Mouse (Mus musculus): ENCODE results near the gene Cks2. TPM values are rescaled to one million over a fixed set of nuclear protein-coding genes. Genes with fewer than 3 reads are reported as not detected.

The Cks2 gene
- polyA plus RNA-seq, 1 experiment from 2014 or later, result 330 TPM

GRCm38 (mm10) chr13:51611500-51611899, 33.5 kb upstream of the Cks2 start:
- Histone ChIP-seq H3K4me2 (ENCODE audit: low read depth, low read length) (no peak overlapping the region), H3K4me1 (ENCODE audit: control insufficient read depth, low read depth, low read length) (no peaks in the 10 kb centered on the region), H3K9ac (ENCODE audit: low read depth, low read length) (no peak overlapping the region), H3K4me3 (ENCODE audit: low read depth, low read length) (no peak overlapping the region), H3K9me3 (replicated peaks; ENCODE audit: control insufficient read depth, low read length) (no peaks in the 10 kb centered on the region), H3K36me3 (ENCODE audit: control insufficient read depth, insufficient read depth) (no peaks in the 10 kb centered on the region), H3K27ac (ENCODE audit: low read length) (no peak overlapping the region), H3K27me3 (ENCODE audit: control insufficient read depth, insufficient read depth, low read depth, low read length) (no peaks in the 10 kb centered on the region)
- WGBS (ENCODE audit: insufficient replicate concordance), result 56% methylated on average over 5 of the region's 5 CpGs
- ATAC-seq (ENCODE audit: low read depth), result no peak

- WGBS (ENCODE audit: insufficient replicate concordance), result 37% methylated on average over 10 of the region's 10 CpGs
- Histone ChIP-seq H3K36me3 (ENCODE audit: control insufficient read depth, insufficient read depth) (no peaks in the 10 kb centered on the region), H3K9me3 (replicated peaks; ENCODE audit: control insufficient read depth, low read length) (no peaks in the 10 kb centered on the region), H3K27me3 (ENCODE audit: control insufficient read depth, insufficient read depth, low read depth, low read length) (no peaks in the 10 kb centered on the region), H3K4me3 (ENCODE audit: low read depth, low read length) (no peak overlapping the region), H3K9ac (ENCODE audit: low read depth, low read length) (no peak overlapping the region), H3K27ac (ENCODE audit: low read length) (no peak overlapping the region), H3K4me1 (ENCODE audit: control insufficient read depth, low read depth, low read length) (no peaks in the 10 kb centered on the region), H3K4me2 (ENCODE audit: low read depth, low read length) (no peak overlapping the region)
- no peak for ATAC-seq (ENCODE audit: low read depth)
Observed at GRCm38 (mm10) chr13:51615815-51616214, 29.2 kb upstream of the Cks2 start.

GRCm38 (mm10) chr13:51616417-51617044, 28.5 kb upstream of the Cks2 start:
- H3K4me3 ChIP-seq (ENCODE audit: low read depth, low read length), result no peak overlapping the region
- H3K9ac ChIP-seq (ENCODE audit: low read depth, low read length), result no peak overlapping the region
- no peak overlapping the region for H3K4me2 ChIP-seq (ENCODE audit: low read depth, low read length)
- no peak for ATAC-seq (ENCODE audit: low read depth)
- H3K36me3 ChIP-seq (ENCODE audit: control insufficient read depth, insufficient read depth), result no peaks in the 10 kb centered on the region
- H3K4me1 ChIP-seq (ENCODE audit: control insufficient read depth, low read depth, low read length), result no peaks in the 10 kb centered on the region
- 20% methylated on average over 12 of the region's 12 CpGs for WGBS (ENCODE audit: insufficient replicate concordance)
- no peak overlapping the region for H3K27ac ChIP-seq (ENCODE audit: low read length)
- no peaks in the 10 kb centered on the region for H3K27me3 ChIP-seq (ENCODE audit: control insufficient read depth, insufficient read depth, low read depth, low read length)
- no peaks in the 10 kb centered on the region for H3K9me3 ChIP-seq (replicated peaks; ENCODE audit: control insufficient read depth, low read length)

DNA sequence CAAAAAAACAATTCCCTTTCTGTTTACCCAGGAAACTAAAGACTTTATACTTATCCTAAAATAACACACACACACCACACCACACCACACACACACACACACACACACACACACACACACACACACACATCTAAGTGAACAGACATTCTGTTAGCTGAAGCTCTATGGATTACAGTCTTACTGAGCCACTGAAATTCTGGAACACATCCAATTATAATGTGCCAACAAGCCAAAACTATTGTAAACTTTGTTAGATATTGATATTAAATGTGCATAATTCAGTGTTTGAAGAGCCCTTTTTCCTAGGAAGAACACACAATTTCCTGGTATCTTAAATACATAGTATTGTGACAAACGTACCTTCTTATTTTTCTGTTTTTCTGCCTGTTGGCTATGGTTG, 27.7 kb upstream of the Cks2 start:
- Histone ChIP-seq H3K4me1 (ENCODE audit: control insufficient read depth, low read depth, low read length) (no peaks in the 10 kb centered on the region), H3K36me3 (ENCODE audit: control insufficient read depth, insufficient read depth) (no peaks in the 10 kb centered on the region), H3K4me2 (ENCODE audit: low read depth, low read length) (no peak overlapping the region), H3K9ac (ENCODE audit: low read depth, low read length) (no peak overlapping the region), H3K4me3 (ENCODE audit: low read depth, low read length) (no peak overlapping the region), H3K27me3 (ENCODE audit: control insufficient read depth, insufficient read depth, low read depth, low read length) (no peaks in the 10 kb centered on the region), H3K27ac (ENCODE audit: low read length) (no peak overlapping the region), H3K9me3 (replicated peaks; ENCODE audit: control insufficient read depth, low read length) (no peaks in the 10 kb centered on the region)
- WGBS (ENCODE audit: insufficient replicate concordance), result 40% methylated on average over 1 of the region's 1 CpGs
- no peak for ATAC-seq (ENCODE audit: low read depth)

GRCm38 (mm10) chr13:51617861-51618260, 27.2 kb upstream of the Cks2 start:
- Histone ChIP-seq H3K4me2 (ENCODE audit: low read depth, low read length) (no peak overlapping the region), H3K36me3 (ENCODE audit: control insufficient read depth, insufficient read depth) (no peaks in the 10 kb centered on the region), H3K4me3 (ENCODE audit: low read depth, low read length) (no peak overlapping the region), H3K27me3 (ENCODE audit: control insufficient read depth, insufficient read depth, low read depth, low read length) (no peaks in the 10 kb centered on the region), H3K9ac (ENCODE audit: low read depth, low read length) (no peak overlapping the region), H3K9me3 (replicated peaks; ENCODE audit: control insufficient read depth, low read length) (no peaks in the 10 kb centered on the region), H3K27ac (ENCODE audit: low read length) (no peak overlapping the region), H3K4me1 (ENCODE audit: control insufficient read depth, low read depth, low read length) (no peaks in the 10 kb centered on the region)
- no peak for ATAC-seq (ENCODE audit: low read depth)
- WGBS (ENCODE audit: insufficient replicate concordance), result 22% methylated on average over 6 of the region's 6 CpGs

GRCm38 (mm10) chr13:51618602-51619001, 26.4 kb upstream of the Cks2 start:
- no peak overlapping the region for H3K4me2 ChIP-seq (ENCODE audit: low read depth, low read length)
- H3K9me3 ChIP-seq (replicated peaks; ENCODE audit: control insufficient read depth, low read length), result no peaks in the 10 kb centered on the region
- no peak overlapping the region for H3K9ac ChIP-seq (ENCODE audit: low read depth, low read length)
- WGBS (ENCODE audit: insufficient replicate concordance), result 16% methylated on average over 6 of the region's 9 CpGs
- H3K4me1 ChIP-seq (ENCODE audit: control insufficient read depth, low read depth, low read length), result no peaks in the 10 kb centered on the region
- H3K27me3 ChIP-seq (ENCODE audit: control insufficient read depth, insufficient read depth, low read depth, low read length), result no peaks in the 10 kb centered on the region
- no peak overlapping the region for H3K4me3 ChIP-seq (ENCODE audit: low read depth, low read length)
- H3K27ac ChIP-seq (ENCODE audit: low read length), result no peak overlapping the region
- ATAC-seq (ENCODE audit: low read depth), result no peak
- H3K36me3 ChIP-seq (ENCODE audit: control insufficient read depth, insufficient read depth), result no peaks in the 10 kb centered on the region

GRCm38 (mm10) chr13:51622626-51623025, 22.4 kb upstream of the Cks2 start:
- Histone ChIP-seq H3K36me3 (ENCODE audit: control insufficient read depth, insufficient read depth) (no peaks in the 10 kb centered on the region), H3K9ac (ENCODE audit: low read depth, low read length) (no peak overlapping the region), H3K9me3 (replicated peaks; ENCODE audit: control insufficient read depth, low read length) (no peaks in the 10 kb centered on the region), H3K4me3 (ENCODE audit: low read depth, low read length) (no peak overlapping the region), H3K4me2 (ENCODE audit: low read depth, low read length) (no peak overlapping the region), H3K27ac (ENCODE audit: low read length) (no peak overlapping the region), H3K4me1 (ENCODE audit: control insufficient read depth, low read depth, low read length) (no peaks in the 10 kb centered on the region), H3K27me3 (ENCODE audit: control insufficient read depth, insufficient read depth, low read depth, low read length) (no peaks in the 10 kb centered on the region)
- ATAC-seq (ENCODE audit: low read depth), result no peak
- WGBS (ENCODE audit: insufficient replicate concordance), result 55% methylated on average over 5 of the region's 5 CpGs

DNA sequence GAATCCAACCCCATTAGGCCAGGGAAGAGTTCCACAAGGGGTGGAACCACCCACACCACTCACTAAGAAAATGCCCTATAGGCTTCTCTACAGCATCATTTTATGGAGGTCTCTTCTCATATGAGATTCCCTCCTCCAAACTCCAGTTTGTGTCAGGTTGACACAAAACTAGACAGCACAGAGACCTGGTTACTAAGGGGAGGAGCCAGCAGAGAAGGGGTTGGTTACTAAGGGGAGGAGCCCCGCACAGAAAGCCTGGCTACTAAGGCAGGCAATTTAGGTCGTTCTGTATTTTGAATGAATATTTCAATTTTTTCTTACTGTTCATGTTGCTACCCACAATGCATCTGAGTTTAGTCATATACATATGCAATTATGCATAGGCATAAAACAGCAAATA, 21.4 kb upstream of the Cks2 start:
- no peaks in the 10 kb centered on the region for H3K9me3 ChIP-seq (replicated peaks; ENCODE audit: control insufficient read depth, low read length)
- 62% methylated on average over 2 of the region's 2 CpGs for WGBS (ENCODE audit: insufficient replicate concordance)
- H3K9ac ChIP-seq (ENCODE audit: low read depth, low read length), result no peak overlapping the region
- H3K27me3 ChIP-seq (ENCODE audit: control insufficient read depth, insufficient read depth, low read depth, low read length), result no peaks in the 10 kb centered on the region
- H3K27ac ChIP-seq (ENCODE audit: low read length), result no peak overlapping the region
- no peaks in the 10 kb centered on the region for H3K36me3 ChIP-seq (ENCODE audit: control insufficient read depth, insufficient read depth)
- ATAC-seq (ENCODE audit: low read depth), result no peak
- no peak overlapping the region for H3K4me3 ChIP-seq (ENCODE audit: low read depth, low read length)
- no peaks in the 10 kb centered on the region for H3K4me1 ChIP-seq (ENCODE audit: control insufficient read depth, low read depth, low read length)
- H3K4me2 ChIP-seq (ENCODE audit: low read depth, low read length), result no peak overlapping the region

DNA sequence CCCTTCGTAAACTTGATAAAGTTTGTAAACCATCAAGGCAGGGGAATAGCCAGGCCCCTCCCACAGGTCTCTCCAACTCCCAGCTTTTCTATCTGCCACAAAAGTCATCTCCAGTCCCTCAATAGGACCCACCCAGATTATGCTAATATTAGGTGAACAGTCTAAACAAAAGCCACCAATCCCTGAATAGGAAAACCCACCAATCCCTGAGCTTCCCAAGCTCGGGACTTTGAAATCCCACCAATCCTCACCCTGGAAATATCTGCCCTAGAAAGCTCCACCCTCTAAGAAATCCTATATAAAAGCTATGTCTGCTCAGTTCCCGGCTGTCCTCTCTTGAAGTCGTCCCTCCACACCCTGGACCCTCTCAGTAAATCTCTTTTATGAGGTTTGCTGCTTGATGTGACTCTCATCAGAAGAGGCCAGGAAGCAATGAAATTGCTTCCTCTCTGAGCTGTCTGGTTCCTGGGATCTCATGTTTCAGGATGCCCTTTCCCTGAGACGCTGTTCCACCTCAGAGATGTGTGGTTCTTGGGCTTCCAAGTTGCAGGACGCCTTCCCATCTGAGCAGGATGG, 16.7 kb upstream of the Cks2 start:
- 48% methylated on average over 6 of the region's 6 CpGs for WGBS (ENCODE audit: insufficient replicate concordance)
- ATAC-seq (ENCODE audit: low read depth), result no peak
- no peak overlapping the region for H3K4me2 ChIP-seq (ENCODE audit: low read depth, low read length)
- no peak overlapping the region for H3K9ac ChIP-seq (ENCODE audit: low read depth, low read length)
- no peaks in the 10 kb centered on the region for H3K36me3 ChIP-seq (ENCODE audit: control insufficient read depth, insufficient read depth)
- no peak overlapping the region for H3K4me3 ChIP-seq (ENCODE audit: low read depth, low read length)
- no peak overlapping the region for H3K27ac ChIP-seq (ENCODE audit: low read length)
- H3K27me3 ChIP-seq (ENCODE audit: control insufficient read depth, insufficient read depth, low read depth, low read length), result no peaks in the 10 kb centered on the region
- H3K4me1 ChIP-seq (ENCODE audit: control insufficient read depth, low read depth, low read length), result no peaks in the 10 kb centered on the region
- no peaks in the 10 kb centered on the region for H3K9me3 ChIP-seq (replicated peaks; ENCODE audit: control insufficient read depth, low read length)

All from liver, embryonic 16.5 days (tissue).